Mouse (Mus musculus): ENCODE measurements around the gene Dock10.

- TF ChIP-seq CTCF (IDR thresholded peaks at IDR 0.05; ENCODE audit: control insufficient read depth, insufficient read depth, low read length) (no peak), POLR2A (IDR thresholded peaks at IDR 0.05; ENCODE audit: borderline replicate concordance, control insufficient read depth, low read depth, low read length) (no peak)
Observed at GRCm38 (mm10) chr1:80625371-80625770, 133.0 kb downstream of the Dock10 start.
